ENCODE assay signal across 9 mouse cellular contexts in the genomic region with DNA sequence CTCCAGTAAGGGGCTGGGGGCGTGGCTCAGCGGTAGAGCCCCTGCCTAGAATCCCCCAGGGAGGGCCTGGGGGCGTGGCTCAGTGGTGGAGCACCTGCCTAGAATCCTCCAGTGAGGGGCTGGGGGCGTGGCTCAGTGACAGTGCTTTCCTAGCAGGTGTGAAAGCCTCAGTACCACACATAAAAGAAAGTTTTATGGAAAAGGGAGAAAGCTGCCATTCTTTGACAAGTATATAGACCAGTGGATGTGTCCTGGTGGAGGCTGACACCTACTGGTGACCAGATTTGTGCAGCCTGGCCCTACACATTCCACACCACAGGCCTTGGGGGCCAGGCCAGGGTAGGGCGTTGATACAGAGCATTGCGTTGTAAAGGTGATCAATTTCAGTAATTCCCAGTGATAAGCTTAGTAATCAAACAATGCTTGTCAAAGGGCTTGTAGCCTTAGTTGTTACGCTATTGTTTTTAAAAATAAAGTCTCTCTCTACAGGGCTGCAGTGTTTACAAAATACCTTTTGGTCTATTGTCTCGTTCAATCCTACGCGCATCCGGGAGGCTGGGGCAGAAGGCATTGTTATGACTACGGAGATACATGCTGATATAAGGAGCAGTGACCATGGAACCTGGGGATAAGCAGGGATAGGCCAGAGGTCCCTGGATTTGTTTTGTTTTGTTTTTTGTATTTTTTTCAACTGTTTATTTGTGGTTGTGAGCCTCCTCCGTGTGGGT. TPM values are rescaled to one million over a fixed set of nuclear protein-coding genes. Genes with fewer than 3 reads are reported as not detected.
A peak's percentile ranks its signal among the peaks of the same experiment; 100 is the strongest.
DNase-seq lines count a peak whose midpoint lies in the region; ATAC-seq and TF ChIP-seq lines count a peak whose summit lies in the region.
"Had no signal": no experiment of that assay in that cellular context is flagged by ENCODE, and none has a peak within 500 bp of the region (broad histone marks: within the 10 kb centered on the region; RNA-seq: fewer than 3 reads in every experiment).

No protein-coding gene starts in this region.

- no peak overlapping the region for H3K4me3 ChIP-seq in heart, embryonic 12.5 days
- no peak overlapping the region for H3K4me3 ChIP-seq in C2C12 (ENCODE audit: insufficient read depth, poor library complexity, severe bottlenecking)
- H3K4me3 ChIP-seq: limb, embryonic 13.5 days had no signal

- H3K4me2 ChIP-seq in heart, embryonic 12.5 days, result no peak overlapping the region
- H3K4me2 ChIP-seq: limb, embryonic 13.5 days had no signal

- TF ChIP-seq CTCF in C2C12 (IDR thresholded peaks at IDR 0.05; ENCODE audit: control insufficient read depth, insufficient read depth, insufficient read length), result peak; percentile 39

- H3K79me3 ChIP-seq in C2C12 (ENCODE audit: low read depth), result no peaks in the 10 kb centered on the region

- no peaks in the 10 kb centered on the region for H3K36me3 ChIP-seq in heart, embryonic 12.5 days
- H3K36me3 ChIP-seq in C2C12 (ENCODE audit: control insufficient read depth, insufficient read depth), result no peaks in the 10 kb centered on the region
- H3K36me3 ChIP-seq: limb, embryonic 13.5 days had no signal

- no peaks in the 10 kb centered on the region for H3K79me2 ChIP-seq in C2C12 (ENCODE audit: control insufficient read depth, insufficient read depth)

- no peak overlapping the region for H3K27ac ChIP-seq in heart, embryonic 12.5 days (ENCODE audit: poor library complexity, severe bottlenecking)
- H3K27ac ChIP-seq: limb, embryonic 13.5 days had no signal

- WGBS in heart, embryonic 12.5 days, result 77% methylated on average over 13 of the region's 13 CpGs

- no peaks in the 10 kb centered on the region for H3K27me3 ChIP-seq in heart, embryonic 12.5 days (replicated peaks)
- no peaks in the 10 kb centered on the region for H3K27me3 ChIP-seq in C2C12 (ENCODE audit: control insufficient read depth, insufficient read depth, insufficient read length)
- H3K27me3 ChIP-seq: limb, embryonic 13.5 days had no signal

- H3K4me1 ChIP-seq in heart, embryonic 12.5 days (replicated peaks), result peaks cover 13% of the 10 kb centered on the region

- H3K9ac ChIP-seq in heart, embryonic 12.5 days, result no peak overlapping the region
- H3K9ac ChIP-seq: limb, embryonic 13.5 days had no signal

- 0 out of 2 replicates have a peak, but pooled peaks cover 2% of the 10 kb centered on the region for H3K9me3 ChIP-seq in heart, embryonic 12.5 days (replicated peaks)
- H3K9me3 ChIP-seq: limb, embryonic 13.5 days had no signal

- peak; percentile 58 for ATAC-seq in heart, embryonic 12.5 days (ENCODE audit: insufficient number of reproducible peaks, low FRiP score)
- ATAC-seq in monocyte, adult 5-6 weeks (replicated peaks; ENCODE audit: insufficient number of reproducible peaks, low FRiP score, low TSS enrichment, poor library complexity, severe bottlenecking), result peak; percentile 77

- no peak overlapping the region for H3ac ChIP-seq in C2C12 (ENCODE audit: control insufficient read depth, insufficient read length, low read depth)

- DNase-seq in heart, adult 8-10 months (ENCODE audit: low spot score), result no peak
- DNase-seq in adrenal gland, postnatal 25 days, result peak; percentile 32
- DNase-seq in induced T-regulatory cell, adult 2 months (ENCODE audit: low read depth), result peak; percentile 17
- DNase-seq in yolk sac, embryonic 10.5 days (ENCODE audit: low spot score), result no peak
- no peak for DNase-seq in frontal cortex, postnatal 36 days (ENCODE audit: low spot score in 2 of 2)

TF ChIP-seq in C2C12, 6 proteins besides CTCF, POLR2A, EP300 and RAD21:
- TF ChIP-seq USF1 (IDR thresholded peaks at IDR 0.05; ENCODE audit: low read depth) (no peak), MYOG (IDR thresholded peaks at IDR 0.05; ENCODE audit: control insufficient read depth, extremely low read depth, insufficient read length) (no peak), CEBPB (IDR thresholded peaks at IDR 0.05; ENCODE audit: low read depth) (no peak), MAX (IDR thresholded peaks at IDR 0.05) (no peak), MYOD1 (IDR thresholded peaks at IDR 0.05; ENCODE audit: control insufficient read depth, insufficient read length, low read depth) (no peak), FOSL1 (IDR thresholded peaks at IDR 0.05; ENCODE audit: insufficient read depth, low read length, poor library complexity, severe bottlenecking) (no peak)
TF ChIP-seq in C2C12: peak in this region for 0.

RNA-seq across cellular contexts. Expression of a gene that starts 50.6 kb away (rescaled TPM):
- polyA plus RNA-seq in heart, embryonic 12.5 days (2016; fragmentation: Nextera tagmentation; extraction: Ambion mirVana), result 44.8 and 45.0 TPM in 2 replicates
- total RNA-seq in heart, adult 8-10 months (2022), result 10 to 100 TPM; 24.6 to 30.4 (median 27.9) TPM
- polyA plus RNA-seq in C2C12 (2012; fragmentation: generic; extraction: Trizol), result 38.2 TPM
- total RNA-seq in adrenal gland, postnatal 25 days (2021), result 24.3 and 27.1 TPM in 2 replicates
- 136 to 193 TPM (median 152 TPM) in 3 replicates for total RNA-seq in monocyte, adult 5-6 weeks (2017)

Comparison
In these comparisons a context has a peak if more than half of its experiments do, and no peak if none do; other contexts are left out.
1. DNase-seq: peak in adrenal gland, postnatal 25 days (single experiment) and induced T-regulatory cell, adult 2 months (single experiment); none in heart, adult 8-10 months (single experiment), yolk sac, embryonic 10.5 days (single experiment) and frontal cortex, postnatal 36 days (0 of 2).